9 mouse cellular contexts compared by ENCODE assay signal in genomic region chr8:46526821-46527220, GRCm38 (mm10). TPM values are rescaled to one million over a fixed set of nuclear protein-coding genes. Genes with fewer than 3 reads are reported as not detected.
DNase-seq lines count a peak whose midpoint lies in the region; ATAC-seq and TF ChIP-seq lines count a peak whose summit lies in the region.
"Had no signal": no experiment of that assay in that cellular context is flagged by ENCODE, and none has a peak within 500 bp of the region (broad histone marks: within the 10 kb centered on the region; RNA-seq: fewer than 3 reads in every experiment).

No protein-coding gene starts in this region.

- no peak for TF ChIP-seq CTCF in intestine, postnatal 0 days (IDR thresholded peaks at IDR 0.05; ENCODE audit: low read depth)
- no peak for TF ChIP-seq CTCF in stomach, postnatal 0 days (IDR thresholded peaks at IDR 0.05; ENCODE audit: low read depth)

- 68% methylated on average over 10 of the region's 10 CpGs for WGBS in intestine, embryonic 15.5 days
- 65% methylated on average over 10 of the region's 10 CpGs for WGBS in intestine, postnatal 0 days
- 64% methylated on average over 10 of the region's 10 CpGs for WGBS in midbrain, embryonic 14.5 days
- 87% methylated on average over 10 of the region's 10 CpGs for WGBS in midbrain, embryonic 11.5 days
- 50% methylated on average over 10 of the region's 10 CpGs for WGBS in forebrain, embryonic 16.5 days
- WGBS in stomach, postnatal 0 days, result 55% methylated on average over 10 of the region's 10 CpGs

- no peaks in the 10 kb centered on the region for H3K27me3 ChIP-seq in intestine, embryonic 15.5 days (replicated peaks)
- no peaks in the 10 kb centered on the region for H3K27me3 ChIP-seq in intestine, postnatal 0 days (replicated peaks; ENCODE audit: control insufficient read depth, insufficient read depth, low read length)
- no peaks in the 10 kb centered on the region for H3K27me3 ChIP-seq in midbrain, embryonic 14.5 days (ENCODE audit: control insufficient read depth, insufficient read depth, low read length)
- H3K27me3 ChIP-seq in midbrain, embryonic 11.5 days (ENCODE audit: control insufficient read depth, insufficient read depth, low read length), result no peaks in the 10 kb centered on the region
- H3K27me3 ChIP-seq in forebrain, embryonic 16.5 days (replicated peaks; ENCODE audit: control insufficient read depth, insufficient read depth, low read length), result no peaks in the 10 kb centered on the region
- no peaks in the 10 kb centered on the region for H3K27me3 ChIP-seq in stomach, postnatal 0 days (ENCODE audit: control insufficient read depth, insufficient read depth, low read length)

- DNase-seq in midbrain, embryonic 14.5 days, result peak; percentile 55
- DNase-seq in midbrain, embryonic 11.5 days (ENCODE audit: low spot score, missing footprints), result no peak
- peak; percentile 59 for DNase-seq in stomach, postnatal 0 days (ENCODE audit: low spot score)
- DNase-seq in urinary bladder, postnatal 4 days (ENCODE audit: low spot score in 2 of 2), result no peak
- DNase-seq: thymus, postnatal 36 days had no signal

- H3K9me3 ChIP-seq in intestine, embryonic 15.5 days, result no peaks in the 10 kb centered on the region
- H3K9me3 ChIP-seq in intestine, postnatal 0 days (ENCODE audit: control insufficient read depth), result no peaks in the 10 kb centered on the region
- no peaks in the 10 kb centered on the region for H3K9me3 ChIP-seq in midbrain, embryonic 14.5 days (ENCODE audit: control insufficient read depth, low read length)
- H3K9me3 ChIP-seq in midbrain, embryonic 11.5 days (ENCODE audit: control insufficient read depth, low read length), result no peaks in the 10 kb centered on the region
- no peaks in the 10 kb centered on the region for H3K9me3 ChIP-seq in forebrain, embryonic 16.5 days (ENCODE audit: control insufficient read depth, low read length)
- H3K9me3 ChIP-seq in stomach, postnatal 0 days (ENCODE audit: control insufficient read depth, low read length), result no peaks in the 10 kb centered on the region

- TF ChIP-seq EP300 in stomach, postnatal 0 days (optimal IDR thresholded peaks at IDR 0.05), result no peak

- no peak overlapping the region for H3K4me3 ChIP-seq in intestine, embryonic 15.5 days (replicated peaks)
- no peak overlapping the region for H3K4me3 ChIP-seq in intestine, postnatal 0 days (ENCODE audit: low read depth, low read length)
- no peak overlapping the region for H3K4me3 ChIP-seq in midbrain, embryonic 14.5 days (replicated peaks; ENCODE audit: low read depth, low read length)
- H3K4me3 ChIP-seq in midbrain, embryonic 11.5 days (ENCODE audit: low read depth, low read length), result no peak overlapping the region
- H3K4me3 ChIP-seq in forebrain, embryonic 16.5 days (replicated peaks; ENCODE audit: low read length), result no peak overlapping the region
- no peak overlapping the region for H3K4me3 ChIP-seq in stomach, postnatal 0 days (ENCODE audit: low read depth, low read length)
- H3K4me3 ChIP-seq: myocyte had no signal

- peak; percentile 67 for ATAC-seq in intestine, embryonic 15.5 days
- ATAC-seq in intestine, postnatal 0 days, result no peak
- ATAC-seq in midbrain, embryonic 14.5 days (ENCODE audit: low FRiP score, low TSS enrichment), result 0 out of 2 replicates have a peak, but pooled peaks have one; percentile 34
- no peak for ATAC-seq in midbrain, embryonic 11.5 days (ENCODE audit: low FRiP score)
- peak; percentile 54; the same call in 1 of the 2 replicates for ATAC-seq in forebrain, embryonic 16.5 days
- peak; percentile 50; the same call in 1 of the 2 replicates for ATAC-seq in stomach, postnatal 0 days (ENCODE audit: low FRiP score, low TSS enrichment)

- H3K4me2 ChIP-seq in intestine, embryonic 15.5 days (replicated peaks), result no peak overlapping the region
- H3K4me2 ChIP-seq in intestine, postnatal 0 days (replicated peaks; ENCODE audit: low read depth), result no peak overlapping the region
- no peak overlapping the region for H3K4me2 ChIP-seq in midbrain, embryonic 14.5 days (ENCODE audit: low read length)
- H3K4me2 ChIP-seq in midbrain, embryonic 11.5 days, result no peak overlapping the region
- no peak overlapping the region for H3K4me2 ChIP-seq in forebrain, embryonic 16.5 days (ENCODE audit: low read length)
- no peak overlapping the region for H3K4me2 ChIP-seq in stomach, postnatal 0 days (replicated peaks; ENCODE audit: low read depth)

- no peak overlapping the region for H3K27ac ChIP-seq in intestine, embryonic 15.5 days
- no peak overlapping the region for H3K27ac ChIP-seq in intestine, postnatal 0 days (ENCODE audit: low read depth, low read length)
- H3K27ac ChIP-seq in midbrain, embryonic 14.5 days (replicated peaks; ENCODE audit: low read depth, low read length), result no peak overlapping the region
- no peak overlapping the region for H3K27ac ChIP-seq in midbrain, embryonic 11.5 days (ENCODE audit: low read depth, low read length)
- H3K27ac ChIP-seq in forebrain, embryonic 16.5 days (ENCODE audit: low read length), result no peak overlapping the region
- H3K27ac ChIP-seq in stomach, postnatal 0 days (replicated peaks), result no peak overlapping the region

- no peaks in the 10 kb centered on the region for H3K4me1 ChIP-seq in intestine, embryonic 15.5 days (replicated peaks)
- H3K4me1 ChIP-seq in intestine, postnatal 0 days (replicated peaks; ENCODE audit: control insufficient read depth, insufficient read depth, low read length), result peaks cover 3% of the 10 kb centered on the region; the same call in 1 of the 2 replicates
- H3K4me1 ChIP-seq in midbrain, embryonic 14.5 days (ENCODE audit: control insufficient read depth, insufficient read depth, low read length), result no peaks in the 10 kb centered on the region
- H3K4me1 ChIP-seq in midbrain, embryonic 11.5 days (ENCODE audit: control insufficient read depth, insufficient read depth, low read length), result no peaks in the 10 kb centered on the region
- peaks cover 4% of the 10 kb centered on the region for H3K4me1 ChIP-seq in forebrain, embryonic 16.5 days (replicated peaks; ENCODE audit: control insufficient read depth, insufficient read depth, low read length)
- no peaks in the 10 kb centered on the region for H3K4me1 ChIP-seq in stomach, postnatal 0 days (replicated peaks; ENCODE audit: control insufficient read depth, insufficient read depth)

- H3K9ac ChIP-seq in intestine, embryonic 15.5 days, result no peak overlapping the region
- H3K9ac ChIP-seq in intestine, postnatal 0 days (ENCODE audit: low read depth, low read length), result no peak overlapping the region
- H3K9ac ChIP-seq in midbrain, embryonic 14.5 days (replicated peaks; ENCODE audit: low read length), result no peak overlapping the region
- no peak overlapping the region for H3K9ac ChIP-seq in midbrain, embryonic 11.5 days (ENCODE audit: low read length)
- H3K9ac ChIP-seq in forebrain, embryonic 16.5 days (replicated peaks; ENCODE audit: low read depth, low read length), result no peak overlapping the region
- H3K9ac ChIP-seq in stomach, postnatal 0 days (ENCODE audit: low read length), result no peak overlapping the region

- 0 out of 2 replicates have a peak, but pooled peaks cover 4% of the 10 kb centered on the region for H3K36me3 ChIP-seq in intestine, embryonic 15.5 days
- H3K36me3 ChIP-seq in intestine, postnatal 0 days (ENCODE audit: control insufficient read depth, insufficient read depth), result peaks cover 67% of the 10 kb centered on the region
- 0 out of 2 replicates have a peak, but pooled peaks cover 5% of the 10 kb centered on the region for H3K36me3 ChIP-seq in midbrain, embryonic 14.5 days (ENCODE audit: control insufficient read depth, insufficient read depth, low read length)
- H3K36me3 ChIP-seq in midbrain, embryonic 11.5 days (ENCODE audit: control insufficient read depth, insufficient read depth, low read length), result no peaks in the 10 kb centered on the region
- H3K36me3 ChIP-seq in forebrain, embryonic 16.5 days (ENCODE audit: control insufficient read depth, insufficient read depth), result no peaks in the 10 kb centered on the region
- 0 out of 2 replicates have a peak, but pooled peaks cover 2% of the 10 kb centered on the region for H3K36me3 ChIP-seq in stomach, postnatal 0 days (ENCODE audit: control insufficient read depth, insufficient read depth, low read length)

RNA-seq across cellular contexts. Expression of gene Cenpu, which starts 25.0 kb away (rescaled TPM):
- polyA plus RNA-seq in intestine, embryonic 15.5 days (2015; fragmentation: Nextera tagmentation; extraction: Ambion mirVana), result 10.8 and 13.9 TPM in 2 replicates
- 7.6 and 8.9 TPM in 2 replicates for polyA plus RNA-seq in intestine, postnatal 0 days (2015; fragmentation: Nextera tagmentation; extraction: Ambion mirVana)
- polyA plus RNA-seq in midbrain, embryonic 14.5 days (2014; fragmentation: Nextera tagmentation; extraction: Ambion mirVana), result 6.8 and 8.6 TPM in 2 replicates
- polyA plus RNA-seq in midbrain, embryonic 11.5 days (2014; fragmentation: Nextera tagmentation; extraction: Ambion mirVana), result 32.6 and 35.3 TPM in 2 replicates
- polyA plus RNA-seq in forebrain, embryonic 16.5 days (2015; fragmentation: Nextera tagmentation; extraction: Ambion mirVana), result 8.8 and 15.1 TPM in 2 replicates
- polyA plus RNA-seq in stomach, postnatal 0 days (2015; fragmentation: Nextera tagmentation; extraction: Ambion mirVana), result 5.4 and 7.3 TPM in 2 replicates

RNA-seq across cellular contexts. Expression of gene Acsl1, which starts 56.0 kb away (rescaled TPM):
- 40.1 and 40.3 TPM in 2 replicates for polyA plus RNA-seq in intestine, embryonic 15.5 days (2015; fragmentation: Nextera tagmentation; extraction: Ambion mirVana)
- polyA plus RNA-seq in intestine, postnatal 0 days (2015; fragmentation: Nextera tagmentation; extraction: Ambion mirVana), result 54.0 and 59.1 TPM in 2 replicates
- 13.9 and 20.0 TPM in 2 replicates for polyA plus RNA-seq in midbrain, embryonic 14.5 days (2014; fragmentation: Nextera tagmentation; extraction: Ambion mirVana)
- polyA plus RNA-seq in midbrain, embryonic 11.5 days (2014; fragmentation: Nextera tagmentation; extraction: Ambion mirVana), result 9.0 and 9.6 TPM in 2 replicates
- 11.4 and 13.1 TPM in 2 replicates for polyA plus RNA-seq in forebrain, embryonic 16.5 days (2015; fragmentation: Nextera tagmentation; extraction: Ambion mirVana)
- 47.4 and 47.5 TPM in 2 replicates for polyA plus RNA-seq in stomach, postnatal 0 days (2015; fragmentation: Nextera tagmentation; extraction: Ambion mirVana)

Comparison
In these comparisons a context has a peak if more than half of its experiments do, and no peak if none do; other contexts are left out.
1. ATAC-seq: peak in intestine, embryonic 15.5 days (single experiment), midbrain, embryonic 14.5 days (single experiment), forebrain, embryonic 16.5 days (single experiment) and stomach, postnatal 0 days (single experiment); none in intestine, postnatal 0 days (single experiment) and midbrain, embryonic 11.5 days (single experiment).
2. DNase-seq: peak in midbrain, embryonic 14.5 days (single experiment) and stomach, postnatal 0 days (single experiment); none in midbrain, embryonic 11.5 days (single experiment) and urinary bladder, postnatal 4 days (0 of 2).